Mouse (Mus musculus) heart, adult 2 months (tissue): ENCODE results near the gene Tmem11.

ENCODE experiments used
- CTCF ChIP-seq: fragments of 200-600 bp; IDR thresholded peaks from 2 replicates; pipeline ENCODE4 v1.8.1; 2022; ENCODE audit warnings: antibody characterized with exemption, mild to moderate bottlenecking, moderate library complexity
- EP300 ChIP-seq: fragments of 200-500 bp; IDR thresholded peaks from 2 replicates; pipeline ENCODE4 v1.6.1; 2011; ENCODE audit warnings: low read depth, low read length, control low read depth; ENCODE audit not compliant: insufficient read depth
- POLR2A ChIP-seq: fragments of 200-500 bp; IDR thresholded peaks from 2 replicates; pipeline ENCODE4 v1.6.1; 2011; ENCODE audit warnings: mild to moderate bottlenecking, low read depth, low read length, control low read depth; ENCODE audit not compliant: insufficient read depth

GRCm38 (mm10) chr11:60914491-60914890 lies 35.4 kb upstream of the Tmem11 start, which contains the start of gene Natd1:
- TF ChIP-seq CTCF (no peak), EP300 (no peak), POLR2A (no peak)
